Comparison of ENCODE assay signal across 25 mouse cellular contexts in genomic region chr4:135906633-135907032, GRCm38 (mm10). TPM values are rescaled to one million over a fixed set of nuclear protein-coding genes. Genes with fewer than 3 reads are reported as not detected.
A peak's percentile ranks its signal among the peaks of the same experiment; 100 is the strongest.
DNase-seq lines count a peak whose midpoint lies in the region; ATAC-seq and TF ChIP-seq lines count a peak whose summit lies in the region.
"Had no signal": no experiment of that assay in that cellular context is flagged by ENCODE, and none has a peak within 500 bp of the region (broad histone marks: within the 10 kb centered on the region; RNA-seq: fewer than 3 reads in every experiment).

No protein-coding gene starts in this region.

- 44% methylated on average over 3 of the region's 3 CpGs for WGBS in liver, postnatal 0 days (ENCODE audit: insufficient replicate concordance)
- 23% methylated on average over 3 of the region's 3 CpGs for WGBS in lung, postnatal 0 days
- WGBS in forebrain, embryonic 12.5 days = 90% methylated on average over 3 of the region's 3 CpGs

- no peaks in the 10 kb centered on the region for H3K27me3 ChIP-seq in MEL (ENCODE audit: control insufficient read depth in 1 of 2, insufficient read depth in 2 of 2, low read length in 2 of 2)
- H3K27me3 ChIP-seq in liver, postnatal 0 days (ENCODE audit: insufficient read depth, low read length) = no peaks in the 10 kb centered on the region
- H3K27me3 ChIP-seq in lung, postnatal 0 days (replicated peaks; ENCODE audit: insufficient read depth, low read length) = no peaks in the 10 kb centered on the region
- no peaks in the 10 kb centered on the region for H3K27me3 ChIP-seq in forebrain, embryonic 12.5 days
- H3K27me3 ChIP-seq: forebrain, embryonic 15.5 days; heart, embryonic 13.5 days; kidney, embryonic 15.5 days; neural tube, embryonic 13.5 days had no signal

- 0 out of 2 replicates have a peak, but pooled peaks have one; percentile 15 for ATAC-seq in liver, postnatal 0 days
- ATAC-seq in lung, postnatal 0 days = no peak
- ATAC-seq in forebrain, embryonic 12.5 days (ENCODE audit: low FRiP score) = no peak
- ATAC-seq: forebrain, embryonic 15.5 days; midbrain, embryonic 16.5 days had no signal

- H3K4me3 ChIP-seq in MEL (ENCODE audit: control insufficient read depth in 1 of 2, insufficient read depth in 1 of 2, low read depth in 2 of 2, low read length in 2 of 2) = 0 out of 4 replicates have a peak overlapping the region, but pooled peaks have one; percentile 2 to 9
- no peak overlapping the region for H3K4me3 ChIP-seq in liver, postnatal 0 days (ENCODE audit: low read depth, low read length)
- H3K4me3 ChIP-seq in lung, postnatal 0 days (ENCODE audit: low read depth, low read length) = no peak overlapping the region
- no peak overlapping the region for H3K4me3 ChIP-seq in forebrain, embryonic 12.5 days (replicated peaks)
- H3K4me3 ChIP-seq: forebrain, embryonic 15.5 days; heart, adult 2 months; heart, embryonic 13.5 days; kidney, embryonic 15.5 days; limb, embryonic 10.5 days; midbrain, embryonic 10.5 days; myocyte; neural tube, embryonic 13.5 days had no signal

- no peaks in the 10 kb centered on the region for H3K9me3 ChIP-seq in MEL (replicated peaks; ENCODE audit: insufficient read depth, low read length)
- no peaks in the 10 kb centered on the region for H3K9me3 ChIP-seq in liver, postnatal 0 days (ENCODE audit: low read length)
- H3K9me3 ChIP-seq in lung, postnatal 0 days (ENCODE audit: low read length) = no peaks in the 10 kb centered on the region
- no peaks in the 10 kb centered on the region for H3K9me3 ChIP-seq in forebrain, embryonic 12.5 days
- H3K9me3 ChIP-seq: forebrain, embryonic 15.5 days; kidney, embryonic 15.5 days; limb, embryonic 10.5 days; midbrain, embryonic 10.5 days; neural tube, embryonic 13.5 days had no signal

- no peaks in the 10 kb centered on the region for H3K79me2 ChIP-seq in MEL (ENCODE audit: control insufficient read depth, insufficient read depth, low read length, poor library complexity)

- peaks cover 26 to 27% of the 10 kb centered on the region in 2 experiments for H3K4me1 ChIP-seq in MEL (ENCODE audit: control insufficient read depth in 1 of 2, insufficient read depth in 2 of 2, low read length in 2 of 2)
- 0 out of 2 replicates have a peak, but pooled peaks cover 7% of the 10 kb centered on the region for H3K4me1 ChIP-seq in liver, postnatal 0 days (ENCODE audit: insufficient read depth)
- H3K4me1 ChIP-seq in lung, postnatal 0 days (ENCODE audit: insufficient read depth, low read depth, low read length) = no peaks in the 10 kb centered on the region
- H3K4me1 ChIP-seq in forebrain, embryonic 12.5 days = no peaks in the 10 kb centered on the region; the same call in 1 of the 2 replicates
- H3K4me1 ChIP-seq: forebrain, embryonic 15.5 days; kidney, embryonic 15.5 days; limb, embryonic 10.5 days had no signal

- H3K9ac ChIP-seq in MEL (ENCODE audit: control insufficient read depth, low read depth, low read length, poor library complexity, severe bottlenecking) = peak overlapping the region; percentile 24
- no peak overlapping the region for H3K9ac ChIP-seq in liver, postnatal 0 days (replicated peaks)
- H3K9ac ChIP-seq in lung, postnatal 0 days (replicated peaks; ENCODE audit: low read depth) = no peak overlapping the region
- no peak overlapping the region for H3K9ac ChIP-seq in forebrain, embryonic 12.5 days
- H3K9ac ChIP-seq: forebrain, embryonic 15.5 days; heart, embryonic 13.5 days; kidney, embryonic 15.5 days; neural tube, embryonic 13.5 days had no signal

- TF ChIP-seq EP300 in MEL (IDR thresholded peaks at IDR 0.05; ENCODE audit: low read depth in 1 of 2, low read length in 2 of 2) = peak; percentile 89 to 90
- TF ChIP-seq EP300 in liver, postnatal 0 days (IDR thresholded peaks at IDR 0.05; ENCODE audit: low read depth) = peak; percentile 72
- TF ChIP-seq EP300 in lung, postnatal 0 days (IDR thresholded peaks at IDR 0.05) = no peak

- peak overlapping the region; percentile 76 for H3K27ac ChIP-seq in MEL (ENCODE audit: control insufficient read depth, low read depth, low read length)
- H3K27ac ChIP-seq in liver, postnatal 0 days (ENCODE audit: low read depth) = no peak overlapping the region
- no peak overlapping the region for H3K27ac ChIP-seq in lung, postnatal 0 days (ENCODE audit: low read length)
- no peak overlapping the region for H3K27ac ChIP-seq in forebrain, embryonic 12.5 days
- H3K27ac ChIP-seq: forebrain, embryonic 15.5 days; heart, adult 2 months; heart, embryonic 13.5 days; kidney, embryonic 15.5 days; limb, embryonic 10.5 days; midbrain, embryonic 10.5 days; neural tube, embryonic 13.5 days had no signal

- H3K4me2 ChIP-seq in liver, postnatal 0 days (ENCODE audit: low read depth, low read length) = no peak overlapping the region
- no peak overlapping the region for H3K4me2 ChIP-seq in lung, postnatal 0 days (replicated peaks; ENCODE audit: low read depth, low read length)
- no peak overlapping the region for H3K4me2 ChIP-seq in forebrain, embryonic 12.5 days
- H3K4me2 ChIP-seq: forebrain, embryonic 15.5 days; heart, embryonic 13.5 days; kidney, embryonic 15.5 days; neural tube, embryonic 13.5 days had no signal

- DNase-seq in MEL (ENCODE audit: low read depth, low spot score) = peak; percentile 87
- DNase-seq in adipocyte (ENCODE audit: low spot score) = peak; percentile 26
- DNase-seq in induced T-regulatory cell, adult 2 months (ENCODE audit: low read depth) = peak; percentile 34
- no peak for DNase-seq in liver, postnatal 0 days
- no peak for DNase-seq in lung, postnatal 0 days (ENCODE audit: low spot score)
- DNase-seq in lung, postnatal 4 days = no peak
- DNase-seq in frontal cortex, postnatal 25 days (ENCODE audit: low spot score in 2 of 2) = no peak
- DNase-seq: adrenal gland, postnatal 25 days; cerebellum, postnatal 10 days; gastrocnemius, postnatal 14 days; heart, adult 2 months; heart, postnatal 14 days; kidney, adult 11 months; lung, postnatal 14 days; retina, postnatal 1 day; thymus, postnatal 14 days had no signal

- no peak for TF ChIP-seq CTCF in MEL (IDR thresholded peaks at IDR 0.05 in 2 of 3, conservative IDR thresholded peaks at IDR 0.05 in 1 of 3; ENCODE audit: control insufficient read depth in 1 of 3, insufficient read depth in 1 of 3, low read depth in 2 of 3, low read length in 3 of 3, poor library complexity in 1 of 3, severe bottlenecking in 1 of 3)
- no peak for TF ChIP-seq CTCF in liver, postnatal 0 days (IDR thresholded peaks at IDR 0.05; ENCODE audit: low read depth)
- no peak for TF ChIP-seq CTCF in lung, postnatal 0 days (IDR thresholded peaks at IDR 0.05)

- peaks cover 0 to 28% of the 10 kb centered on the region in 2 experiments; a peak in 2 of 4 replicates for H3K36me3 ChIP-seq in MEL (ENCODE audit: control insufficient read depth in 1 of 2, insufficient read depth in 2 of 2, low read length in 2 of 2)
- no peaks in the 10 kb centered on the region for H3K36me3 ChIP-seq in liver, postnatal 0 days (replicated peaks; ENCODE audit: insufficient read depth, low read length)
- no peaks in the 10 kb centered on the region for H3K36me3 ChIP-seq in lung, postnatal 0 days (ENCODE audit: insufficient read depth, low read length)
- no peaks in the 10 kb centered on the region for H3K36me3 ChIP-seq in forebrain, embryonic 12.5 days (replicated peaks)
- H3K36me3 ChIP-seq: forebrain, embryonic 15.5 days; heart, embryonic 13.5 days; kidney, embryonic 15.5 days; limb, embryonic 10.5 days; midbrain, embryonic 10.5 days; neural tube, embryonic 13.5 days had no signal

- TF ChIP-seq POLR2A in MEL (IDR thresholded peaks at IDR 0.05; ENCODE audit: control insufficient read depth in 1 of 2, insufficient read depth in 1 of 2, low read depth in 1 of 2, low read length in 2 of 2, poor library complexity in 1 of 2) = no peak

- no peak for TF ChIP-seq RAD21 in MEL (IDR thresholded peaks at IDR 0.05; ENCODE audit: low read depth, low read length)

RNA-seq across cellular contexts. Expression of gene Cnr2, which starts 11.4 kb away (rescaled TPM):
- total RNA-seq in MEL (2012; rRNA removed) = 9.8 and 10.2 TPM in 2 replicates
- polyA plus RNA-seq in MEL (2012; ENCODE audit: insufficient read depth in 1 of 2, insufficient read length in 2 of 2, low read depth in 1 of 2, low replicate concordance in 2 of 2, missing spikeins in 1 of 2) = 1 to 10 TPM in 1 of 2 experiments, not detected in 1; 6.8 TPM
- 2.5 and 2.6 TPM in 2 replicates for polyA plus RNA-seq in liver, postnatal 0 days (2015; fragmentation: Nextera tagmentation; extraction: Ambion mirVana)
- 1.9 and 2.2 TPM in 2 replicates for polyA plus RNA-seq in lung, postnatal 0 days (2015; fragmentation: Nextera tagmentation; extraction: Ambion mirVana)
- 0.32 and 0.36 TPM in 2 replicates for polyA plus RNA-seq in forebrain, embryonic 12.5 days (2016; fragmentation: Nextera tagmentation; extraction: Ambion mirVana)
- polyA plus RNA-seq: myocyte had no signal

RNA-seq across cellular contexts. Expression of gene Fuca1, which starts 13.9 kb away (rescaled TPM):
- 26.8 and 33.7 TPM in 2 replicates for total RNA-seq in MEL (2012; rRNA removed)
- polyA plus RNA-seq in MEL (2012; ENCODE audit: insufficient read depth in 1 of 2, insufficient read length in 2 of 2, low read depth in 1 of 2, low replicate concordance in 2 of 2, missing spikeins in 1 of 2) = 10 to 100 TPM in 1 of 2 experiments, not detected in 1; 48.6 TPM
- 45.2 and 50.7 TPM in 2 replicates for polyA plus RNA-seq in liver, postnatal 0 days (2015; fragmentation: Nextera tagmentation; extraction: Ambion mirVana)
- 107 and 131 TPM in 2 replicates for polyA plus RNA-seq in lung, postnatal 0 days (2015; fragmentation: Nextera tagmentation; extraction: Ambion mirVana)
- 38.1 and 45.0 TPM in 2 replicates for polyA plus RNA-seq in forebrain, embryonic 12.5 days (2016; fragmentation: Nextera tagmentation; extraction: Ambion mirVana)

RNA-seq across cellular contexts. Expression of gene Pnrc2, which starts 33.0 kb away (rescaled TPM):
- total RNA-seq in MEL (2012; rRNA removed) = 49.8 and 50.7 TPM in 2 replicates
- 10 to 100 TPM; 48.0 to 76.3 TPM for polyA plus RNA-seq in MEL (2012; ENCODE audit: insufficient read depth in 1 of 2, insufficient read length in 2 of 2, low read depth in 1 of 2, low replicate concordance in 2 of 2, missing spikeins in 1 of 2)
- 53.2 and 55.2 TPM in 2 replicates for polyA plus RNA-seq in liver, postnatal 0 days (2015; fragmentation: Nextera tagmentation; extraction: Ambion mirVana)
- 139 and 145 TPM in 2 replicates for polyA plus RNA-seq in lung, postnatal 0 days (2015; fragmentation: Nextera tagmentation; extraction: Ambion mirVana)
- polyA plus RNA-seq in forebrain, embryonic 12.5 days (2016; fragmentation: Nextera tagmentation; extraction: Ambion mirVana) = 196 and 199 TPM in 2 replicates

RNA-seq across cellular contexts. Expression of gene Hmgcl, which starts 39.6 kb away (rescaled TPM):
- 48.5 and 48.7 TPM in 2 replicates for total RNA-seq in MEL (2012; rRNA removed)
- 10 to 100 TPM in 1 of 2 experiments, not detected in 1; 66.5 TPM for polyA plus RNA-seq in MEL (2012; ENCODE audit: insufficient read depth in 1 of 2, insufficient read length in 2 of 2, low read depth in 1 of 2, low replicate concordance in 2 of 2, missing spikeins in 1 of 2)
- polyA plus RNA-seq in liver, postnatal 0 days (2015; fragmentation: Nextera tagmentation; extraction: Ambion mirVana) = 351 and 364 TPM in 2 replicates
- polyA plus RNA-seq in lung, postnatal 0 days (2015; fragmentation: Nextera tagmentation; extraction: Ambion mirVana) = 63.6 and 67.7 TPM in 2 replicates
- polyA plus RNA-seq in forebrain, embryonic 12.5 days (2016; fragmentation: Nextera tagmentation; extraction: Ambion mirVana) = 52.3 and 55.8 TPM in 2 replicates

RNA-seq across cellular contexts. Expression of gene Srsf10, which starts 51.1 kb away (rescaled TPM):
- 129 and 142 TPM in 2 replicates for total RNA-seq in MEL (2012; rRNA removed)
- 100 to 1,000 TPM; 222 to 361 TPM for polyA plus RNA-seq in MEL (2012; ENCODE audit: insufficient read depth in 1 of 2, insufficient read length in 2 of 2, low read depth in 1 of 2, low replicate concordance in 2 of 2, missing spikeins in 1 of 2)
- polyA plus RNA-seq in liver, postnatal 0 days (2015; fragmentation: Nextera tagmentation; extraction: Ambion mirVana) = 62.1 and 67.6 TPM in 2 replicates
- 153 and 160 TPM in 2 replicates for polyA plus RNA-seq in lung, postnatal 0 days (2015; fragmentation: Nextera tagmentation; extraction: Ambion mirVana)
- 411 and 417 TPM in 2 replicates for polyA plus RNA-seq in forebrain, embryonic 12.5 days (2016; fragmentation: Nextera tagmentation; extraction: Ambion mirVana)

Comparison
In these comparisons a context has a peak if more than half of its experiments do, and no peak if none do; other contexts are left out.
1. DNase-seq: peak in MEL (single experiment), adipocyte (single experiment) and induced T-regulatory cell, adult 2 months (single experiment); none in liver, postnatal 0 days (single experiment), lung, postnatal 0 days (single experiment), lung, postnatal 4 days (0 of 2) and frontal cortex, postnatal 25 days (0 of 2).
2. H3K4me3 ChIP-seq: peak in MEL (2 of 2); none in liver, postnatal 0 days (single experiment), lung, postnatal 0 days (single experiment) and forebrain, embryonic 12.5 days (single experiment).